Mouse (Mus musculus) testis, adult 2 months (tissue): ENCODE measurements at regions not wholly inside any gene's neighbourhood (a gene's known extent, or its start where the extent isn't known, plus 50 kb on each side); places are given as distances from the start of the nearest gene placed in this dataset.

Source experiments
- H3K27ac ChIP-seq: fragments of 200-500 bp; 2 replicates; pipeline ENCODE4 v1.5.1; 2012; ENCODE audit warnings: low read depth, low read length; ENCODE audit not compliant: control insufficient read depth, insufficient read depth
- H3K27me3 ChIP-seq: fragments of 200-500 bp; 2 replicates; pipeline ENCODE4 v1.6.1; 2012; ENCODE audit warnings: mild to moderate bottlenecking, low read length, moderate library complexity; ENCODE audit not compliant: control insufficient read depth, insufficient read depth
- H3K36me3 ChIP-seq: fragments of 200-500 bp; 2 replicates; pipeline ENCODE4 v1.6.1; 2012; ENCODE audit warnings: mild to moderate bottlenecking, low read length; ENCODE audit not compliant: control insufficient read depth, insufficient read depth
- H3K4me1 ChIP-seq: fragments of 200-500 bp; 2 replicates; pipeline ENCODE4 v1.6.1; 2012; ENCODE audit warnings: low read length; ENCODE audit not compliant: control insufficient read depth, insufficient read depth
- H3K4me3 ChIP-seq: fragments of 200-500 bp; 2 replicates; pipeline ENCODE4 v1.5.1; 2012; ENCODE audit warnings: low read depth, mild to moderate bottlenecking, low read length, moderate library complexity, mixed read lengths; ENCODE audit not compliant: control insufficient read depth
- CTCF ChIP-seq: fragments of 200-500 bp; IDR thresholded peaks from 2 replicates; pipeline ENCODE4 v1.5.1; 2012; ENCODE audit warnings: low read depth, mild to moderate bottlenecking, inconsistent platforms, low read length, moderate library complexity; ENCODE audit not compliant: control insufficient read depth, insufficient read depth, insufficient replicate concordance
- POLR2A ChIP-seq: fragments of 200-500 bp; IDR thresholded peaks from 2 replicates; pipeline ENCODE4 v1.6.1; 2012; ENCODE audit warnings: low read depth, mild to moderate bottlenecking, inconsistent platforms, low read length, moderate library complexity; ENCODE audit not compliant: control insufficient read depth

DNA sequence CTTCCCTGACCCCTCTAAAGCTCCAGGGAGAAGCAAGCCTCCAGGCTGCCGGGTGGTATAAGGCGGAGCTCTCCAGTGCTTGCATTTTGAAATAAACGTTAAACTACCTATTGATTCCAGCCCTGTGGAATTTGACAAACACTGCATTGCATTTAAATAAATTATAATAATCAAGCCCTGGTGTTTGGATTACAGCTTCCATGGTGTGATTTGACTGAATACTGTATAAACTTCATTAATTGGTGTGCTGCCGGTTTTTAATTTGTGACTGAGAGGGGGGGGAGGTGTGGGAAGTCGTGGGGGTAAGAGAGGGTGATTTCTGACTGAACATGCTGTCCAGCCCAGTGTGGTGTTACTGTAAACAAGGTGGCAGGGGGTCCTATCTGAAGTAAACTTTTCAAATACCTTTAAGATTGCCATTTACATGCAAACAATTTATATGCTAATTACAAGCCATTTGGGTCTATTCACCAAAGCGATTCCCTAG lies 282.9 kb upstream of the Irx2 start:
- H3K27ac ChIP-seq = no peak overlapping the region
- H3K4me1 ChIP-seq = no peaks in the 10 kb centered on the region
- no peak for TF ChIP-seq CTCF
- no peak for TF ChIP-seq POLR2A
- no peak overlapping the region for H3K4me3 ChIP-seq
- no peaks in the 10 kb centered on the region for H3K36me3 ChIP-seq
- no peaks in the 10 kb centered on the region for H3K27me3 ChIP-seq

GRCm38 (mm10) chr13:72346207-72346943 lies 282.2 kb upstream of the Irx2 start:
- no peak overlapping the region for H3K27ac ChIP-seq
- H3K36me3 ChIP-seq = no peaks in the 10 kb centered on the region
- TF ChIP-seq POLR2A = no peak
- no peak for TF ChIP-seq CTCF
- H3K4me1 ChIP-seq = no peaks in the 10 kb centered on the region
- no peak overlapping the region for H3K4me3 ChIP-seq
- no peaks in the 10 kb centered on the region for H3K27me3 ChIP-seq

- Histone ChIP-seq H3K36me3 (no peaks in the 10 kb centered on the region), H3K4me1 (no peaks in the 10 kb centered on the region), H3K4me3 (no peak overlapping the region), H3K27me3 (no peaks in the 10 kb centered on the region), H3K27ac (no peak overlapping the region)
- TF ChIP-seq POLR2A = no peak
- no peak for TF ChIP-seq CTCF
Observed at GRCm38 (mm10) chr13:72346944-72347586, 281.6 kb upstream of the Irx2 start.

DNA sequence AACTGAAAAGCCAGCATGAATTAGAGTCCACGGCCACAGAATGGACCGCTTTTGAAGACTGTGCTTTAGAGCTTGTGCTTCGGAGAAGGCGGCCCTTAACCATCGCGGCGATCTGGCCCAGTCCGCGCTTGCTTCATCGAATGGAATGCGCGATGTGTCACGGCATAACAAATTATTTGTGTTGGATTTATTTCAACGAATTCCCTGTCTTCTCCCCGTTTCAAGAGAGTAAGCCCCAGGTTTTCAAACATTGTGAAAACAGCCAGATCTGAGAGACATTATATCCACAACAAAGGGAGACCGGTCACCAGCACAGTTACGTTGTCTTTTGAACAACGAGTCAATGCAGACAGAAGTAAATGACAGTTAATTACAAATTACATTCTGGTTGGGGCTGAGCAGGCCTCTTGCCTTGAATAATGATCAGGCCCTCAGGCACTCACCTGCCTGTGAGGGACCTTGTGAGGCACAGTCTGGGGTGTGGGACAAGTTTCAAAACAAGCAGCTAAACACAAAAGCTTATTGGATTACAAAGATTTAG lies 275.9 kb upstream of the Irx2 start:
- TF ChIP-seq POLR2A = no peak
- no peak for TF ChIP-seq CTCF
- Histone ChIP-seq H3K27ac (no peak overlapping the region), H3K27me3 (no peaks in the 10 kb centered on the region), H3K36me3 (no peaks in the 10 kb centered on the region), H3K4me1 (no peaks in the 10 kb centered on the region), H3K4me3 (no peak overlapping the region)

DNA sequence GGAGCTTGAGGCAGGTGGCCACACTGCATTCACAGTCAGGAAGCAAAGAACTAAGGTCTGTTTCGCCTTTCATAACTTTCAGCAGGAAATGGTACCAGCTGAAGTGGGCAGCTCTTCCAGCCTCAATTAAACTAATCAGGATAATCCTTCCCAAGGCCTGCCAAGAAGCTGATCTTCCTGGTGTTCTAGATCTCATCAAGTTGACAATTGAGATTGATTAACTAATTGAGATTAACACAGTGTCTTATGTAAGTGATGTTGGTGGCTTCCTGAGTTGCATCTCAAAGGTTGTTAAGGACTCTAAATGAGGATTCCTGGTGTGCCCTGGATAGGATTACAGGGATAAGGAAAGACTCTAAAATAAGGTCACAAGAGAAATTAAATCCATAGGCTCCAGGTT lies 273.3 kb upstream of the Irx2 start:
- no peaks in the 10 kb centered on the region for H3K36me3 ChIP-seq
- no peaks in the 10 kb centered on the region for H3K4me1 ChIP-seq
- H3K27ac ChIP-seq = no peak overlapping the region
- H3K4me3 ChIP-seq = no peak overlapping the region
- TF ChIP-seq POLR2A (no peak), CTCF (no peak)
- no peaks in the 10 kb centered on the region for H3K27me3 ChIP-seq

DNA sequence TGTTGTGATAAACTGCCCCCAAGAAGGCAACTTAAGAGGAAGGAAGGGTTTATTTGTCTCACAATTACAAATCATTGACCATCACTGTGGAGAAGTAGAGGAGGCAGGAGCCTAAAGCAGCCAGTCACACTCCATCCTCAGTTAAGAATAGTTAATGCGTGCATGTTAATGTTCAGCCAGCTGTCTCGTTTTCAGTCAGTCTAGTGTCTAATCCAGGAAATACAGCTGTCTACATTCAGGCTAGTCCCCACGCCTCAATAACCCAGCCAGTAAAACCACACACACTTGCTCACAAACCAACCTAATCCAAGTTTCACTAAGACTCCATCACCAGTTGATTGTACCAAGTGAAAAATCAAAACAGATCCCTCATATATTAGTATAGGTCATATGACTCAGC lies 272.8 kb upstream of the Irx2 start:
- H3K4me3 ChIP-seq = no peak overlapping the region
- no peak overlapping the region for H3K27ac ChIP-seq
- no peaks in the 10 kb centered on the region for H3K27me3 ChIP-seq
- H3K36me3 ChIP-seq = no peaks in the 10 kb centered on the region
- TF ChIP-seq POLR2A (no peak), CTCF (no peak)
- H3K4me1 ChIP-seq = no peaks in the 10 kb centered on the region

DNA sequence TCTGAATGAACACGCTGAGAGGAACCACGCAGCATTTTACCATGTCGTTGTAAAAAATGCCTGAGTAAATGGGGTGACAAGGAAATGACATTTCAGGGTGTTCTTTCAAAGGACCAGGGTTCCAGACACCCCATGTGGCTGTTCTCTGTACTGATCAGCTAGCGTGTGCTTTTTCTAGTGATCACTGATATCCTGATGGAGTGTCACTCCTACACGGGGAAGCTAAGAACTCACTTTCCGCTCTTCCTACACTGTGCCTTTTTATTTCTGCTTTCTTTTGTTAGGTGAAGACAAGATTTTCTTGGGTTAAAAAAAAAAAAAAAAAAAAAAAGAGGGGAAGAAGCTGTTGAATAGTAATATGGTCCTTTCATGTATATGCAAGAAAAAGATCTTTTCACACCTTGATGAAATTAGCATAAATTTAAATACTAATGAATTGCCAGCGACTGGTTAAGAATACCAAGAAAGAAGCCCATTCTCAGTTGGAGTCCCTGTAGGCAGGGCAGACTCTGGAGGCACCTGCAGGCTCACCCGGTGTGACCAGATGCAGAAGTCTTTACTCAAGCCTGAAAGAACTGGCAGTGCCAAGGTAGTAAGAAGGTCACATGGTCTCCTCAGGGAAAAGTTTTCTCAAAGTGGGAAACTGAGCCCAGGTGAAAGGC lies 270.2 kb upstream of the Irx2 start:
- Histone ChIP-seq H3K27me3 (no peaks in the 10 kb centered on the region), H3K36me3 (no peaks in the 10 kb centered on the region), H3K27ac (no peak overlapping the region), H3K4me1 (no peaks in the 10 kb centered on the region), H3K4me3 (no peak overlapping the region)
- TF ChIP-seq POLR2A (no peak), CTCF (no peak)
